Mouse (Mus musculus) myocyte (in vitro differentiated cells): ENCODE data around the gene Ppara. TPM values are rescaled to one million over a fixed set of nuclear protein-coding genes. Genes with fewer than 3 reads are reported as not detected.

Experiments used
- H3K27me3 ChIP-seq: one replicate; pipeline ENCODE4 v1.6.1; 2011; ENCODE audit not compliant: control insufficient read depth, insufficient read depth, insufficient read length
- H3K36me3 ChIP-seq: one replicate; pipeline ENCODE4 v1.6.1; 2011; ENCODE audit not compliant: control insufficient read depth, insufficient read depth
- H3K4me2 ChIP-seq: one replicate; pipeline ENCODE4 v1.6.1; 2011; ENCODE audit warnings: low read depth, control low read depth
- H3K4me3 ChIP-seq: one replicate; pipeline ENCODE4 v1.5.1; 2011; ENCODE audit warnings: mild to moderate bottlenecking, control low read depth, moderate library complexity
- H3K79me2 ChIP-seq: one replicate; pipeline ENCODE4 v1.6.1; 2011; ENCODE audit not compliant: control insufficient read depth, insufficient read depth
- H3ac ChIP-seq: one replicate; pipeline ENCODE4 v1.6.1; 2011; ENCODE audit not compliant: control insufficient read depth, insufficient read length
- CEBPB ChIP-seq: IDR thresholded peaks from 2 replicates; pipeline ENCODE4 v1.6.1; 2011; ENCODE audit warnings: mild to moderate bottlenecking, moderate library complexity; ENCODE audit not compliant: poor library complexity, insufficient read depth, severe bottlenecking
- E2F4 ChIP-seq: IDR thresholded peaks from one replicate; pipeline ENCODE4 v1.6.1; 2011; ENCODE audit warnings: mild to moderate bottlenecking, control low read depth, moderate library complexity; ENCODE audit not compliant: insufficient read depth
- MAX ChIP-seq: IDR thresholded peaks from one replicate; pipeline ENCODE4 v1.6.1; 2011; ENCODE audit warnings: low read depth, mild to moderate bottlenecking, control low read depth
- MYOD1 ChIP-seq, 3 experiments: IDR thresholded peaks; one replicate each; pipeline ENCODE4 v1.6.1; 2011; ENCODE audit warnings: control low read depth in 2 of 3, low read depth in 2 of 3, mild to moderate bottlenecking in 2 of 3, moderate library complexity in 1 of 3; ENCODE audit not compliant: insufficient read length in 2 of 3, control insufficient read depth in 1 of 3
- MYOG ChIP-seq, 3 experiments: IDR thresholded peaks; one replicate each; pipeline ENCODE4 v1.6.1; 2011; ENCODE audit warnings: control low read depth in 2 of 3, low read depth in 2 of 3, mild to moderate bottlenecking in 2 of 3; ENCODE audit not compliant: insufficient read length in 2 of 3, control insufficient read depth in 1 of 3, insufficient read depth in 1 of 3
- POLR2A ChIP-seq: IDR thresholded peaks from one replicate; pipeline ENCODE4 v1.6.1; 2011; ENCODE audit warnings: low read depth, mild to moderate bottlenecking, control low read depth, moderate library complexity; ENCODE audit not compliant: insufficient read length
- POLR2AphosphoS2 ChIP-seq: IDR thresholded peaks from one replicate; pipeline ENCODE4 v1.6.1; 2011; ENCODE audit warnings: low read depth, control low read depth; ENCODE audit not compliant: insufficient read length
- REST ChIP-seq: IDR thresholded peaks from one replicate; pipeline ENCODE4 v1.6.1; 2011; ENCODE audit warnings: mild to moderate bottlenecking, control low read depth, moderate library complexity; ENCODE audit not compliant: insufficient read depth, insufficient read length
- SRF ChIP-seq: IDR thresholded peaks from one replicate; pipeline ENCODE4 v1.6.1; 2011; ENCODE audit warnings: low read depth; ENCODE audit not compliant: control insufficient read depth, insufficient read length
- TCF12 ChIP-seq: IDR thresholded peaks from one replicate; pipeline ENCODE4 v1.6.1; 2011; ENCODE audit warnings: mild to moderate bottlenecking, control low read depth; ENCODE audit not compliant: poor library complexity, insufficient read depth, severe bottlenecking
- TCF3 ChIP-seq: IDR thresholded peaks from one replicate; pipeline ENCODE4 v1.6.1; 2011; ENCODE audit warnings: low read depth, control low read depth; ENCODE audit not compliant: insufficient read length
- USF1 ChIP-seq: IDR thresholded peaks from one replicate; pipeline ENCODE4 v1.6.1; 2011; ENCODE audit warnings: low read depth, mild to moderate bottlenecking, control low read depth, moderate library complexity
- polyA plus RNA-seq: library from polyadenylated mRNA; unstranded; fragments of >200 nt; fragmentation: generic; extraction: Trizol; gene quantifications from one replicate; pipeline ENCODE4 v1.2.1, GENCODE M21; 2012; ENCODE audit warnings: missing spikeins

Ppara gene
- polyA plus RNA-seq: 0.12 TPM

DNA sequence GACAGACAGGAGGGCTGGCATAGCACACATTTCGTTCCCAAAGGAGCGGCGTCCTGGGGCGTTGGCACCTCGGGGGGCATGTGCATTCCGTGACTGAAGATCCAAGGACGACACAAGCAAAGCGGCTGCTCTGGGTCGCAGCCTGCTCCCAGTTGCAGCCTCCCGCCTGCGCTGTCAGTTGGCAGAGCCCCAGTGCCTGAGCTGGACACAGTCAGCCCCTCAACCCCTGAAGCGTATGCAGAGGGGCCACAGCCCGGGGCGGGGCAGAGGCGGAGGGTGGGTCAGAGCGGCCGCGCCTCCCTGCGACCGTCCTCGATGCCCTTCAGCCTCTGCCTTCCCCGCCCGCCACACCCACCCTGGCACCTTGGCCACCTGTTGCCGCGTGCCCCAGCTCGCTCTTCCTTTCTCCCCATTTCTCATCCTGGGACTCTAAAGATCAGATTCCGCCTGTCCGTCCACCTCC, at the start of gene Ppara:
Ppara (plus strand) TSS at position 413 of the 463 bp plus-strand sequence.
- H3K79me2 ChIP-seq: no peaks in the 10 kb centered on the region
- H3K36me3 ChIP-seq: no peaks in the 10 kb centered on the region
- peak within 1 kb of the TSS; percentile 10 for H3K4me3 ChIP-seq
- peaks cover 49% of the 10 kb centered on the region for H3K27me3 ChIP-seq
- peak within 1 kb of the TSS; percentile 0 for H3ac ChIP-seq
- TF ChIP-seq E2F4 (no peak), MYOG (IDR thresholded peaks at IDR 0.05; ENCODE audit: control insufficient read depth in 1 of 3, insufficient read depth in 1 of 3, insufficient read length in 2 of 3, low read depth in 2 of 3) (no peak), TCF3 (no peak), USF1 (no peak), POLR2AphosphoS2 (no peak), REST (no peak), SRF (no peak), MYOD1 (IDR thresholded peaks at IDR 0.05; ENCODE audit: control insufficient read depth in 1 of 3, insufficient read length in 2 of 3, low read depth in 2 of 3) (no peak), CEBPB (no peak), MAX (no peak)
- peak within 1 kb of the TSS; percentile 77 for H3K4me2 ChIP-seq

DNA sequence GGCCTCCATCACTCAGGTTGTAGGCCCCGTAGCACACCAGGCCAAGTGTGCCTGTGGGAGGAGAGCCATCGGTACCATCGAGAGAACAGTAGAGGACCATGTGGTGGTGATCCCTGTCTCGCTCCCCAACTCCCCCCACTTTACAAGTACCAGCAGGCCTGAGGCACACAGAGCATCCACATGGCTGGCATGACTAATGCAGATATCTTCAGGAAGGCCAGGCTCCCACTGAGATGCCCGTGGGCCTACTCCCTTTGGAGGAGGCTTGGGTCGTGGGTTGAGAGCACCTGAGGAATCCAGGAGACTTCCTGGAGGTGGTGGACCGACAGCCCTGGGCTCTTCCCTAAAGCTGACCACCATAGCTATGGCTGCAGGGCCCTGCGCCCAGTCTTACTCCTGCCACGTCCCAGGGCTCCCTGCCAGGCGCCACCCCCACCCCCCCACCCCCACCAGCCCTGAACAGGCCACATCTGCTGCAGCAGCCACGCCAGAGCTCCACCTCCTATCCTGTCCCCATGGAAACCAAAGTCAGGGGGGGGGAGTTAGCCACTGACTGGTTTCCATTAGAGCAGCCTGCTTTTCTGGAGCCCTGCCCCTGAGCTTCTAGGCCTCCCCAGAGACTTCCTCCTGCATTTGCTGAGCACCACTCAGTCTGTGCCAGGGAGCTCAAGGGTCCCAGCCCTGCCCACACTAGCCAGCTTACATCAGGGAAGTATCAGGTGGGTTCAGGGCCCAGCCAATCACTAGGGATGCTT, 48.0 kb upstream of the Ppara start:
- no peaks in the 10 kb centered on the region for H3K27me3 ChIP-seq
- peak overlapping the region; percentile 95 for H3K4me3 ChIP-seq
- peaks cover 74% of the 10 kb centered on the region for H3K36me3 ChIP-seq
- no peak for TF ChIP-seq MAX
- peak; percentile 40 for TF ChIP-seq POLR2A
- TF ChIP-seq POLR2AphosphoS2: peak; percentile 57
- TF ChIP-seq TCF3: no peak
- no peak for TF ChIP-seq REST
- TF ChIP-seq CEBPB: no peak
- TF ChIP-seq MYOG (IDR thresholded peaks at IDR 0.05; ENCODE audit: control insufficient read depth in 1 of 3, insufficient read depth in 1 of 3, insufficient read length in 2 of 3, low read depth in 2 of 3): no peak
- no peak for TF ChIP-seq E2F4
- TF ChIP-seq TCF12: no peak
- TF ChIP-seq SRF: no peak
- peak in 1 of 3 experiments; percentile 26 for TF ChIP-seq MYOD1 (IDR thresholded peaks at IDR 0.05; ENCODE audit: control insufficient read depth in 1 of 3, insufficient read length in 2 of 3, low read depth in 2 of 3)
- TF ChIP-seq USF1: no peak
- H3K4me2 ChIP-seq: peak overlapping the region; percentile 97
- H3ac ChIP-seq: no peak overlapping the region
- peaks cover 100% of the 10 kb centered on the region for H3K79me2 ChIP-seq

DNA sequence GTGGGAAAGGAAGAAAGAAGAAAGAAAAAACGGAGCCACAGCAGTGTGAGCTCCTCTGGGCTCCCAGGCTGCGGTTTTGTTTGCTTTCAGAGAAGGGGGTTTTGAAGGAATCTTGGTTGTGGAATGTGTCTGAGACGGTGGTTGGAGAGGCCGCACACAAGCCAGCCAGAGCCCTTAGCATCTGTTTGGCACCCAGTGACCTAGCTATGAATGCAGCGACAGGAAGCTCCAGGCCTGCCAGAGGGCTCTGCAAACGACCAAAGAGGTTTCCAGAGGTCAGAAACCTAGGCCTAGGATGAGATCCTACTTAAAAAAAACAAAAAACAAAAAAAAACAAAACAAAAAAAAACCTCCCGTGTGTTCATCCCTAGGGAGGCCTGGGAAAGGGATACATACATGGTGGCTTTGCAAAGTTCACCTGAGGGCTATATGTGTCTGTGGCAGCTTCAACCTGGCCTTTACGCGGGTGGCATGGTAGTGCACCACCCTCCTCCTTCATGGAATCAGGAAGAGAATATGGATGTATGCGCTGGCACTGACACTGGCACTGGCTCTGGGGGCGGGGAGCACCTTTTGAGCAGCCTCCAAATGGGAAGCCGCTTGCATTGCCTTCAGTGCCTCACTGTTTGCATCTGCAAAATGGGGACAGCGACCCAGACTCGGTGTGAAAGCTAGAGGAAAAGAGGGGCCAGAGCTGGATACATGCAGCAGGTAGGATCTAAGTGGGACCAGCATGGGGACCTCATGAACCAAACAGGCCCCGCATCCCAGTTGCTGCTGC, 47.0 kb upstream of the Ppara start:
- Histone ChIP-seq H3K4me2 (peak overlapping the region; percentile 89), H3K4me3 (peak overlapping the region; percentile 95), H3K79me2 (peaks cover 100% of the 10 kb centered on the region), H3ac (no peak overlapping the region), H3K36me3 (peaks cover 76% of the 10 kb centered on the region), H3K27me3 (no peaks in the 10 kb centered on the region)
- TF ChIP-seq REST (no peak), POLR2AphosphoS2 (peak; percentile 73), MYOD1 (IDR thresholded peaks at IDR 0.05; ENCODE audit: control insufficient read depth in 1 of 3, insufficient read length in 2 of 3, low read depth in 2 of 3) (peak in 2 of 3 experiments; percentile 27 to 37), POLR2A (peak; percentile 36), MYOG (IDR thresholded peaks at IDR 0.05; ENCODE audit: control insufficient read depth in 1 of 3, insufficient read depth in 1 of 3, insufficient read length in 2 of 3, low read depth in 2 of 3) (peak in 2 of 3 experiments; percentile 27 to 70), USF1 (no peak)

- H3K4me3 ChIP-seq: no peak overlapping the region
- peaks cover 76% of the 10 kb centered on the region for H3K36me3 ChIP-seq
- peaks cover 100% of the 10 kb centered on the region for H3K79me2 ChIP-seq
- TF ChIP-seq CEBPB (no peak), MYOG (IDR thresholded peaks at IDR 0.05; ENCODE audit: control insufficient read depth in 1 of 3, insufficient read depth in 1 of 3, insufficient read length in 2 of 3, low read depth in 2 of 3) (peak in 2 of 3 experiments; percentile 56 to 69), MYOD1 (IDR thresholded peaks at IDR 0.05; ENCODE audit: control insufficient read depth in 1 of 3, insufficient read length in 2 of 3, low read depth in 2 of 3) (peak in 2 of 3 experiments; percentile 67 to 85)
- H3K27me3 ChIP-seq: no peaks in the 10 kb centered on the region
- no peak overlapping the region for H3ac ChIP-seq
- H3K4me2 ChIP-seq: peak overlapping the region; percentile 89
Observed at GRCm38 (mm10) chr15:85688734-85689133, 46.0 kb upstream of the Ppara start.

DNA sequence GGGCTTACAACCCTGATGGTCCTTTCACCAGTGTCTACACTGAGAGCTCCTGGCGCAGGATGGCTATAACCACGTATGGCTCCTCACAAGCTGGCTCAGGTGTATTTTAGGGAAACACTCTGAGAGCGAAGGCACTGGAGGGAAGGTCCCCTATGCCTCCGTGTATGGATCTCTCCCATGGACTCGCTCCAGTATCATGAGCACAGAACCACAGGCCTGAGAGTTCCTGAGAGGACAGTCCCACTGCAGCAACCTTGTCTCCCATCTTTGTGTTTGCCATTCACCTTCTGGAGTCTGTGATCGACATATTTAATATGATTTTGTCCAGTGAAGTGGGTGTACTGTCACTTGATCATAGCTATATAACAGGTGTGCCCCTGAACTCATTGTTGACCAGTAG, 45.3 kb upstream of the Ppara start:
- Histone ChIP-seq H3K4me2 (peak overlapping the region; percentile 1), H3K36me3 (peaks cover 80% of the 10 kb centered on the region), H3K79me2 (peaks cover 100% of the 10 kb centered on the region), H3K27me3 (no peaks in the 10 kb centered on the region), H3ac (no peak overlapping the region), H3K4me3 (no peak overlapping the region)
- TF ChIP-seq POLR2A: peak; percentile 18
- TF ChIP-seq POLR2AphosphoS2: peak; percentile 58
- TF ChIP-seq TCF12: no peak
- no peak for TF ChIP-seq MAX
- TF ChIP-seq CEBPB: no peak
- no peak for TF ChIP-seq TCF3
- no peak for TF ChIP-seq MYOD1 (IDR thresholded peaks at IDR 0.05; ENCODE audit: control insufficient read depth in 1 of 3, insufficient read length in 2 of 3, low read depth in 2 of 3)
- TF ChIP-seq MYOG (IDR thresholded peaks at IDR 0.05; ENCODE audit: control insufficient read depth in 1 of 3, insufficient read depth in 1 of 3, insufficient read length in 2 of 3, low read depth in 2 of 3): no peak
- TF ChIP-seq REST: no peak
- TF ChIP-seq USF1: no peak
- TF ChIP-seq E2F4: no peak
- TF ChIP-seq SRF: no peak
